Comparison of ENCODE assay signal across 10 mouse cellular contexts in genomic region chr8:45557936-45558335, GRCm38 (mm10). TPM values are rescaled to one million over a fixed set of nuclear protein-coding genes. Genes with fewer than 3 reads are reported as not detected.
DNase-seq lines count a peak whose midpoint lies in the region; ATAC-seq lines count a peak whose summit lies in the region.
"Had no signal": no experiment of that assay in that cellular context is flagged by ENCODE, and none has a peak within 500 bp of the region (broad histone marks: within the 10 kb centered on the region; RNA-seq: fewer than 3 reads in every experiment).

No protein-coding gene starts in this region.

- 2% methylated on average over 3 of the region's 3 CpGs for WGBS in forebrain, embryonic 16.5 days
- 20% methylated on average over 3 of the region's 3 CpGs for WGBS in midbrain, embryonic 12.5 days

- no peak overlapping the region for H3K9ac ChIP-seq in forebrain, embryonic 16.5 days (replicated peaks; ENCODE audit: low read depth, low read length)
- H3K9ac ChIP-seq in midbrain, embryonic 12.5 days (replicated peaks) = no peak overlapping the region

- H3K9me3 ChIP-seq in forebrain, embryonic 16.5 days (ENCODE audit: control insufficient read depth, low read length) = no peaks in the 10 kb centered on the region
- H3K9me3 ChIP-seq in midbrain, embryonic 12.5 days = no peaks in the 10 kb centered on the region

- H3K27ac ChIP-seq in forebrain, embryonic 16.5 days (ENCODE audit: low read length) = peak overlapping the region; percentile 48
- H3K27ac ChIP-seq in midbrain, embryonic 12.5 days (replicated peaks) = peak overlapping the region; percentile 69

- H3K27me3 ChIP-seq in forebrain, embryonic 16.5 days (replicated peaks; ENCODE audit: control insufficient read depth, insufficient read depth, low read length) = no peaks in the 10 kb centered on the region
- no peaks in the 10 kb centered on the region for H3K27me3 ChIP-seq in midbrain, embryonic 12.5 days

- H3K36me3 ChIP-seq in forebrain, embryonic 16.5 days (ENCODE audit: control insufficient read depth, insufficient read depth) = no peaks in the 10 kb centered on the region
- H3K36me3 ChIP-seq in midbrain, embryonic 12.5 days = no peaks in the 10 kb centered on the region

- no peak overlapping the region for H3K4me2 ChIP-seq in forebrain, embryonic 16.5 days (ENCODE audit: low read length)
- no peak overlapping the region for H3K4me2 ChIP-seq in midbrain, embryonic 12.5 days (replicated peaks)

- peak; percentile 8 for DNase-seq in right cerebral cortex, postnatal 4 days
- no peak for DNase-seq in right cerebral cortex, adult 18-20 months
- DNase-seq in lung, postnatal 14 days = no peak
- no peak for DNase-seq in thymus, postnatal 10 days (ENCODE audit: low spot score in 2 of 2)
- no peak for DNase-seq in heart, postnatal 10 days
- DNase-seq: cerebellum, postnatal 36 days; lung, adult 18-20 months had no signal

- H3K4me3 ChIP-seq in forebrain, embryonic 16.5 days (replicated peaks; ENCODE audit: low read length) = no peak overlapping the region
- H3K4me3 ChIP-seq in midbrain, embryonic 12.5 days = no peak overlapping the region

- peak; percentile 94 for ATAC-seq in forebrain, embryonic 16.5 days
- peak; percentile 91 for ATAC-seq in midbrain, embryonic 12.5 days (ENCODE audit: low FRiP score, low read depth)
- no peak for ATAC-seq in activated CD4-positive, CD25-positive, alpha-beta regulatory T cell, adult 4 months

- H3K4me1 ChIP-seq in forebrain, embryonic 16.5 days (replicated peaks; ENCODE audit: control insufficient read depth, insufficient read depth, low read length) = peaks cover 23% of the 10 kb centered on the region
- peaks cover 20% of the 10 kb centered on the region for H3K4me1 ChIP-seq in midbrain, embryonic 12.5 days

- intact Hi-C loops in heart, postnatal 10 days (cut with DNase I) = no loop called here

RNA-seq across cellular contexts. Expression of gene Sorbs2, which starts 50.3 kb away (rescaled TPM):
- polyA plus RNA-seq in forebrain, embryonic 16.5 days (2015; fragmentation: Nextera tagmentation; extraction: Ambion mirVana) = 79.8 and 92.6 TPM in 2 replicates
- 83.2 and 87.5 TPM in 2 replicates for polyA plus RNA-seq in midbrain, embryonic 12.5 days (2016; fragmentation: Nextera tagmentation; extraction: Ambion mirVana)
- under 1 TPM; 0.11 to 0.32 TPM for polyA plus RNA-seq in activated CD4-positive, CD25-positive, alpha-beta regulatory T cell, adult 4 months (2017; shearing (Covaris generic))
- total RNA-seq in heart, postnatal 10 days (2021) = 100 to 1,000 TPM; 665 to 789 TPM

Comparison
In these comparisons a context has a peak if more than half of its experiments do, and no peak if none do; other contexts are left out.
1. RNA of gene Sorbs2, which starts 50.3 kb away (polyA plus RNA-seq): 79.8 to 92.6 TPM in forebrain, embryonic 16.5 days and 83.2 to 87.5 TPM in midbrain, embryonic 12.5 days; 0.11 to 0.32 TPM in activated CD4-positive, CD25-positive, alpha-beta regulatory T cell, adult 4 months; every median in the first group is over 10 times any median in the second.